Mouse (Mus musculus) embryonic fibroblast, embryonic 13.5 days (primary cell): ENCODE data around the gene Slx1b. TPM values are rescaled to one million over a fixed set of nuclear protein-coding genes. Genes with fewer than 3 reads are reported as not detected.
"Not testable (repeated sequence)": the region's sequence is repeated elsewhere in the genome, so short reads cannot be mapped to it uniquely, and the experiment has no call there.

Source experiments
- H3K27ac ChIP-seq: 2 replicates; pipeline ENCODE4 v1.5.1; 2012; ENCODE audit warnings: low read length, control low read depth, inconsistent platforms; ENCODE audit not compliant: insufficient read depth
- H3K4me1 ChIP-seq: 2 replicates; pipeline ENCODE4 v1.6.1; 2011; ENCODE audit warnings: low read length; ENCODE audit not compliant: control insufficient read depth, insufficient read depth
- H3K4me3 ChIP-seq: 2 replicates; pipeline ENCODE4 v1.5.1; 2011; ENCODE audit warnings: mild to moderate bottlenecking, control low read depth, low read length; ENCODE audit not compliant: insufficient read depth
- CTCF ChIP-seq: IDR thresholded peaks from 2 replicates; pipeline ENCODE4 v1.5.1; 2011; ENCODE audit warnings: mild to moderate bottlenecking, control low read depth, low read length, moderate library complexity, borderline replicate concordance; ENCODE audit not compliant: insufficient read depth
- POLR2A ChIP-seq: IDR thresholded peaks from 2 replicates; pipeline ENCODE4 v1.6.1; 2011; ENCODE audit warnings: low read depth, mild to moderate bottlenecking, control low read depth, low read length, moderate library complexity
- polyA plus RNA-seq: library from polyadenylated mRNA; stranded (reverse); fragments of >200 nt; gene quantifications from 2 replicates; pipeline ENCODE4 v1.2.4, GENCODE M21; 2011; ENCODE audit warnings: low read depth; ENCODE audit not compliant: missing spikeins, insufficient read length

The Slx1b gene
- polyA plus RNA-seq = 5.7 and 8.7 TPM in 2 replicates

DNA sequence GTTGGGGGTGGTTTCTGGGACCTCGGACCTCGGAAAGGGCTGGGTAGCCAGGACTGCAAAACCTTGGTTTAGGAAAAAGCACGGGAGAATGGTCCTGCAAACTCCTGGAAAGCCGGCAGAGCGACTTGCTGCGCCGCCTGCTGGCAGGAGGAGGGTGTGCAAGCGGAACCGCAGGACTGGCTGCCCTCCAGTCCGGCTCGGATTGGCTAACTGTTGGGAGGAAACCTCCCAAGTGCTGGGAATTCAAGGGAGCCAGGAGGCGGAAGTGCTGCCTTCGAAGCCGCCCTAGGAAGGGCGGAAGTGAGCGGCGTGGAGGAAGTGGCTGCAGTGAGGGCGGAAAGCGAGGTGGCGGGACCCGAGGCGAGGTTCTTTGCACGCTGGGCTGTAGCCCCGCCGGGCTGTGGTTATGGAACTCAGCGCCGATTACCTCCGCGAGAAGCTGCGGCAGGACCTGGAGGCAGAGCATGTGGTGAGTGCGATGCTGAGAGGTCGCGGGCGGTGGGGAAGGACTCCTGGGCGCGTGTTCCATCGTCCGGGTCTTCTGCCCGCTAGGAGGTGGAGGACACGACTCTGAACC lies at the start of gene Slx1b:
Gene Slx1b, minus strand, starts transcription at position 154 of the 577 bp plus-strand sequence.
- H3K4me1 ChIP-seq = peaks cover 7% of the 10 kb centered on the region; the same call in 1 of the 2 replicates
- H3K27ac ChIP-seq = peak within 1 kb of the TSS; percentile 92
- H3K4me3 ChIP-seq = peak within 1 kb of the TSS; percentile 86
- TF ChIP-seq POLR2A (peak; percentile 60), CTCF (peak; percentile 93)

DNA sequence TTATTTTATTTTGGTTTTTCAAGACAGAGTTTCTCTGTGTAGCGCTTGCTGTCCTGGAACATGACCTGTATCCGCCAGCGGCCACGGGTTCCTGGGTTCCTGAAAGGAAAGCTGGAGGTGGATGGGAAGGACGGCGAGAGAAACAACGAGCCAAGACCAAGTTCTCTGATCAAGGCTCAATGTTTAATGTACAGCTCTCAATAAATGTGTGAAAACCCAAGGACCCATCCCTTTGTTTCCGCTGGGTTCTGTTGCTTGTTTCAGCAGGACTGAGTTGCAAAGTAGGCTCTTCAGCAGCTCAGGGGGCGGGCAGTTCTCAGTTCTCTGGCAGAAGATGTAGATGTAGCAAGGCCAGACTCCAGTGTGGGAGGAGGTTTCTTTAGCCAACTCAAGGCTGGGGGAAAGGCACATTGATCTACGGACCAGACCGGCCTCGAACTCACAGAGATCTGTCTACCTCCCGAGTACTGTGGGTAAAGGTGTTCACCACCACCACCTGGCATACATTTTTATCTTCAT lies 46.4 kb upstream of the Slx1b start:
- Histone ChIP-seq H3K4me3 (no peak overlapping the region), H3K27ac (no peak overlapping the region), H3K4me1 (no peaks in the 10 kb centered on the region)
- TF ChIP-seq POLR2A (no peak), CTCF (no peak)

DNA sequence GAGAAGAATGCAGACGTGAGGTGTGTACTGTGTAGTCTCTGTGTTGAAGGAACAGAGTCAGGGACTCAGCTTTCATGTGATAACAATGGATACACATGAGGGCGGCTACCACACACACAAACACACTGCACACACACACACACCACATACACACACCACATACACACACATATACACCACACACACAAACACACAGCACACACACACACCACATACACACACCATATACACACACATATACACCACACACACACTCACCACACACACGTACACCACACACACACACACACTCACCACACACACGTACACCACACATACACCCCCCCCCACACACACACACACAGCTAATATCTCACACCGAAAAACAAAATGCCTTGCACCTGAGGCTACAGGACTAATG lies 45.9 kb upstream of the Slx1b start:
- Histone ChIP-seq H3K4me1 (no peaks in the 10 kb centered on the region), H3K27ac (no peak overlapping the region), H3K4me3 (no peak overlapping the region)
- no peak for TF ChIP-seq POLR2A
- no peak for TF ChIP-seq CTCF

DNA sequence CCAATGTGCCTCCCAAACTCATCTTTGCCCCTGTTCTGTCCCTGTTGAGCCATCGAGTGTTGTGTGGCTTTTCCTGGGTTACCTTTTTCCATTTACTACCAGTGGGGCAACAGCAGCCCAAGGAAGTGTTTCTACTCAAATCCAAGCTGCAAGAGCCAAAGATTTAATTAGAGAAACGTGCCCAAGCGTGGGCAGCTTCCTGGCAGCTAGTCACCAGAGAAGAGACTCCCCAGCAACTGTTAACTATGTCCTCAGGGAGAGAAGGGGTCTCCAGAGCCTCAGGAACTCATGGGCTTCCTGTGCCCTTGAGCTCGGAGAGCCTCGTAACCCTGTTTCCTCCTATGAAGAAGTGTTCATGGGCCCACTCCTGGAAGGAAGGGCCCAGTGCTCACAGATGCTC lies 45.4 kb upstream of the Slx1b start:
- Histone ChIP-seq H3K4me1 (no peaks in the 10 kb centered on the region), H3K27ac (no peak overlapping the region), H3K4me3 (no peak overlapping the region)
- TF ChIP-seq CTCF (no peak), POLR2A (no peak)

DNA sequence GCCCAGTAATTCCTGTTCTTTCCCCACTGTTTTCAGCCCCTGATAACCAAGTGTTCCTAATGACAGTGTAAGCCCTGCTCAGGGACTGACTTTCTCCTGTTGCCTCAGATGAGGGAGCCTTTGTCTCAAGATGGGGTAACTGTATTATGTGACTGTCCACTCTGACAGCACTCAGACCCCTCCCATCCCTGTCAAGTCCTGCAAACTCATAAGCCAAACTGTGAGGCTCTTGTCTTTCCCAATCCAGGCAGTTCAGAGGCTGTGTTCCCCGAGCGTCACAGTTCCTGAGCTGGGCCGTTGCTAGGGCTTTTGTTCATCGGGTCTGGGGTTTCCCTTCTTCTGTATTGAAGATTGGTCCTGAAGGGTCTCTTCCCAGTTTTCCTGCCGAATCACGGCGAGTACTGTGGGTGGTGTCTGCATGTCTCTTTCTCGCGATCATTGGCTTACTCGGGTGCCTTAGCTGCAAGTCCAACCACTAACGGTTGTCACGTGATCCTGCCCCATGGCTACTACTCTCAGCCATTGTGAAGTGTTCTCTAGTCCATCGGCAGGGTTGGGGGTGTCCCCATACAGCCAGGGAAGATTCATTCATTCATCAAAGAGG lies 44.6 kb upstream of the Slx1b start:
- H3K4me3 ChIP-seq = no peak overlapping the region
- H3K27ac ChIP-seq = no peak overlapping the region
- H3K4me1 ChIP-seq = no peaks in the 10 kb centered on the region
- no peak for TF ChIP-seq POLR2A
- TF ChIP-seq CTCF = no peak

DNA sequence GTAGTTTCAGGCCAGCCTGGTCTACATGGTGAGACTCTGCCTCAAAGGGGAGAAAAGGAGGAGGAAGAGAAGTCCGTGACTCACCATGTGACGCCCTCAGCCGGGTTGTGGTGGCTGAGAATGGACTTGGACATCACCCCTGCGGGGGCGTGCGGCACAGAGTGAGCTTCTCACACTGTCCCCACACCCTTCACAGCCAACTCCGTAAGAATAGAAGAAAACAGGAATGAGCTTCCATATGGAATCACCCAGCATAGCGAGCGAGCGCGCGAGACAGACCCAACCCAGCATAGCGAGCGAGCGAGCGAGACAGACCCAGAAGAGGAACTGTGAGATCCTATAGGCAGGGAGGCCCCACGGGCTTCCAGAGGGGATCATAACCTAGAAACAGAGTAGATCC lies 44.0 kb upstream of the Slx1b start:
- no peaks in the 10 kb centered on the region for H3K4me1 ChIP-seq
- no peak for TF ChIP-seq POLR2A
- no peak for TF ChIP-seq CTCF
- no peak overlapping the region for H3K4me3 ChIP-seq
- H3K27ac ChIP-seq = no peak overlapping the region

DNA sequence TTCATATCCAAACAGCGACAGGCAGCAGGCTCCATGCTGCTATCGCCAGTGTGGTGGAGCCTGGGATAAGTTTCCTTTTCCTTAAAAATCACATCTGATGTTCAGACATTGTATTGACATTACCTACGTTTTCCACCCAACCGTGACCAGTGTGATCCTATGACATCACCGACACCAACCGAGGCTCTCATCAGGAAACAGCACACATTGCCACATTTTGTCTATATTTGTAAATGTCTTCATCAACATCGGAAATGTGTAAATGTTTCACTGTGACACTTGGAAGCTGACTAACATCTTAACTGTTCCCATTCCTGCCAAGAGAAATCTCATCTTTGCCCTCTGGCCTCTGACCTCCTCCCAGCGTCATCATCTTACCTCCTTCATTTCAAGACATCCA lies 40.5 kb upstream of the Slx1b start:
- no peak overlapping the region for H3K27ac ChIP-seq
- no peak for TF ChIP-seq POLR2A
- no peak for TF ChIP-seq CTCF
- no peak overlapping the region for H3K4me3 ChIP-seq
- no peaks in the 10 kb centered on the region for H3K4me1 ChIP-seq

DNA sequence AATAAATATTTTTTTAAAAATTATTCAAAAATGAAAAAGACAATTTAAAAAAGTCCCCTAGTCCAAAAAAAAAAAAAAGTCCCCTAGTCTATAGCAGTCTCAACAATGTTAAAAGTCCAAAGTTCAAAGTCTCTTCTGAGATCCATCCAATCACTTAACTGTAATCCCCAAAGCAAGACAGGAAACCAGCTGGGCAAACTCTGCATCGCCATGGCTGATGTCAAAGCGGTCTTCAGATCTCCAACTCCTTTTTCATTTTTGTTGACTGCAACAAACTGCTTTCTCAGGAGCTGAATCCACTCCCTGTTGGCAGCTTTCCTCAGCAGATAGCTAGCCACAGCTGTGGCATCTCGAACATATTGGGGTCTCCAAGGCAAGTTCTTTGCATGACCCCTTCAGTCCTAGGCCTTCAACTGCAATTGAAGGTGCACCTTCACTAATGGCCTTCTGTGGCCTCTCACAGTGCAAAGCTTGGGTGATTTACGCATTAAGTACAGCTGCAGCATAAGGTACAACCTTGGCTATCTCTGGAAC lies 34.7 kb upstream of the Slx1b start:
- not testable (repeated sequence) for H3K4me3 ChIP-seq, H3K27ac ChIP-seq, H3K4me1 ChIP-seq

DNA sequence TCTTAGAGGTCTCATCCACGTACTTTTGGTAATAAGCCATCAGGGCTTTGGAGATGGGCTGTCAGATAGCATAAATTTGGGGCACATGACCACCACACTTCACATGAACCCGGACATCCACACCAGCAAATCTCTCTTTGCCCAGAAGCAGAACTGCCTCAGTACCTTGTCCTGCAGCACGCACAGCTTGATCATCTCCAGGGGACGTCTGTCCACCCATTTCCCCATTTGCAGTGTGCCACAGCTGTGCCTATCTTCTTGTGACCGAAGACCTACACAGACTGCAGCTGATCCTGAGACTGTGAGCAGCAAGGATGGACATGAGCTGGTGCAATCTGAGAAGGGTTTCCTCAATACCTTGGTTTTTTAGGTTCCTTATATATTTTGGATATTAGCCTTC lies 30.1 kb upstream of the Slx1b start:
- no peak overlapping the region for H3K4me3 ChIP-seq
- TF ChIP-seq POLR2A = no peak
- TF ChIP-seq CTCF = no peak
- no peaks in the 10 kb centered on the region for H3K4me1 ChIP-seq
- no peak overlapping the region for H3K27ac ChIP-seq

DNA sequence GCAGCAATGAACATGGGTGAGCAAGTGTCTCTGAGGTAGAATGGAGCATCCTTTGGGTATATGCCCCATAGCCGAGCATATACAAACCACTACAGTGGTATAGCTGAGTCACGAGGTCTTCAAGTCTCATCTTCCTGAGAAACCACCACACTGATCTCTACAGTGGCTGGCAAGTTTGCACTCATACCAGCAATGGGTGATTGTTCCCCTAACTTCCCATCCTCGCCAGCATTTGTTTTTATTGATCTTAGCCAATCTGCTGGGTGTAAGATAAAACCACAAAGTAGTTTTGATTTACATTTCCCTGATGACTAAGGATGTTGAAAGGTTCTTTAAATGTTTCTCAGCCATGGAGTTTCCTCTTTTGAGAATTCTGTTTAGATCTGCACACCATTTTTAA lies 29.5 kb upstream of the Slx1b start:
- no peak overlapping the region for H3K27ac ChIP-seq
- no peaks in the 10 kb centered on the region for H3K4me1 ChIP-seq
- TF ChIP-seq CTCF (no peak), POLR2A (no peak)
- no peak overlapping the region for H3K4me3 ChIP-seq

DNA sequence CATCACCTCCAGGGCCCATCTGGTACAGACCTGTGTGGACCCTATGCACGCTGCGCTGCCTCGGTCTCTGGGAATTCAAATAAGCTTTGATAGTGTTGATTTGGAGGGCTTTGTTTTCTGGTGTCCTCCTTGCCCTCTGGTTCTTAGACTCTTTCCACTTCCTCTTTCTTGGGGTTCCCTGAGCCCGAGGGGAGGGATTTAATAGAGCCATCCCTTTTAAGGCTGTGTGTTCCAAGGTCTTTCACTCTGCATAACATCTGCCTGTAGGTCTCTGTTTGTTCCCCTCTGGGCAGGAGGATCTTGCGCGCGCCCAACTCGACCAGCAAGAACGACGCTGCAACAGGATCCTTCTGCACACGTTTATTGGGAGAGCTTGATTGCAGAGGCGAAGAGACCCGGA lies 26.1 kb upstream of the Slx1b start:
- Histone ChIP-seq H3K4me1 (no peaks in the 10 kb centered on the region), H3K4me3 (no peak overlapping the region), H3K27ac (no peak overlapping the region)
- no peak for TF ChIP-seq CTCF
- no peak for TF ChIP-seq POLR2A
